Mouse (Mus musculus): ENCODE results near the gene Igf2. TPM values are rescaled to one million over a fixed set of nuclear protein-coding genes. Genes with fewer than 3 reads are reported as not detected.

The Igf2 gene
- total and polyA plus RNA-seq, 3 experiments, result not detected

GRCm38 (mm10) chr7:142622180-142622579 lies 44.4 kb downstream of the Igf2 start (continued):
- TF ChIP-seq JUND (IDR thresholded peaks at IDR 0.05; ENCODE audit: low read depth, low read length) (no peak), NRF1 (IDR thresholded peaks at IDR 0.05; ENCODE audit: insufficient read depth, low read depth, low read length, poor library complexity, severe bottlenecking) (no peak), ZKSCAN1 (IDR thresholded peaks at IDR 0.05; ENCODE audit: low read depth, low read length) (no peak)

GRCm38 (mm10) chr7:142613077-142613476 lies 53.5 kb downstream of the Igf2 start:
- Histone ChIP-seq H3K4me1 (ENCODE audit: control insufficient read depth in 1 of 2, insufficient read depth in 2 of 2, low read length in 2 of 2) (peaks cover 2 to 9% of the 10 kb centered on the region in 2 experiments; a peak in 2 of 4 replicates), H3K9ac (ENCODE audit: control insufficient read depth, low read depth, low read length, poor library complexity, severe bottlenecking) (no peak overlapping the region), H3K27me3 (ENCODE audit: control insufficient read depth in 1 of 2, insufficient read depth in 2 of 2, low read length in 2 of 2) (no peaks in the 10 kb centered on the region)

GRCm38 (mm10) chr7:142610627-142611406 lies 55.8 kb downstream of the Igf2 start:
- H3K9ac ChIP-seq (ENCODE audit: control insufficient read depth, low read depth, low read length, poor library complexity, severe bottlenecking), result peak overlapping the region; percentile 31
- H3K79me2 ChIP-seq (ENCODE audit: control insufficient read depth, insufficient read depth, low read length, poor library complexity), result no peaks in the 10 kb centered on the region
- no peak for TF ChIP-seq HCFC1 (IDR thresholded peaks at IDR 0.05; ENCODE audit: low read depth, low read length)
- TF ChIP-seq USF2 (IDR thresholded peaks at IDR 0.05; ENCODE audit: borderline replicate concordance in 1 of 2, insufficient read depth in 1 of 2, low read depth in 1 of 2, low read length in 2 of 2), result no peak
- no peak for TF ChIP-seq TBP (IDR thresholded peaks at IDR 0.05; ENCODE audit: low read depth, low read length)
- peak; percentile 65 for TF ChIP-seq RAD21 (IDR thresholded peaks at IDR 0.05; ENCODE audit: low read depth, low read length)
- TF ChIP-seq MYC (IDR thresholded peaks at IDR 0.05; ENCODE audit: low read depth, low read length), result no peak
- TF ChIP-seq ETS1 (IDR thresholded peaks at IDR 0.05; ENCODE audit: low read depth, low read length), result 0 out of 2 replicates have a peak, but pooled peaks have one; percentile 31
- no peak for TF ChIP-seq GABPA (IDR thresholded peaks at IDR 0.05; ENCODE audit: low read depth, low read length)
- peak; percentile 54 for TF ChIP-seq SMC3 (IDR thresholded peaks at IDR 0.05; ENCODE audit: low read depth, low read length)
- TF ChIP-seq TCF12 (IDR thresholded peaks at IDR 0.05; ENCODE audit: low read depth, low read length), result peak; percentile 29; the same call in 1 of the 2 replicates
- TF ChIP-seq POLR2A (IDR thresholded peaks at IDR 0.05; ENCODE audit: control insufficient read depth in 1 of 2, insufficient read depth in 1 of 2, low read depth in 1 of 2, low read length in 2 of 2, poor library complexity in 1 of 2), result peak in 1 of 2 experiments; percentile 32; a peak in 1 of 4 replicates
- peak; percentile 56 to 69 (median 59) for TF ChIP-seq CTCF (IDR thresholded peaks at IDR 0.05 in 2 of 3, conservative IDR thresholded peaks at IDR 0.05 in 1 of 3; ENCODE audit: control insufficient read depth in 1 of 3, insufficient read depth in 1 of 3, low read depth in 2 of 3, low read length in 3 of 3, poor library complexity in 1 of 3, severe bottlenecking in 1 of 3)
- no peak for TF ChIP-seq CHD1 (IDR thresholded peaks at IDR 0.05; ENCODE audit: low read depth, low read length)
- TF ChIP-seq NRF1 (IDR thresholded peaks at IDR 0.05; ENCODE audit: insufficient read depth, low read depth, low read length, poor library complexity, severe bottlenecking), result no peak
- peak; percentile 30; the same call in 1 of the 2 replicates for TF ChIP-seq GATA1 (IDR thresholded peaks at IDR 0.05; ENCODE audit: low read depth, low read length)
- peak; percentile 49 for TF ChIP-seq ZC3H11A (IDR thresholded peaks at IDR 0.05; ENCODE audit: low read depth, low read length)
- H3K27ac ChIP-seq (ENCODE audit: control insufficient read depth, low read depth, low read length), result no peak overlapping the region
- no peaks in the 10 kb centered on the region for H3K36me3 ChIP-seq (ENCODE audit: control insufficient read depth in 1 of 2, insufficient read depth in 2 of 2, low read length in 2 of 2)
- peak; percentile 88 for DNase-seq (ENCODE audit: low read depth, low spot score)
- H3K27me3 ChIP-seq (ENCODE audit: control insufficient read depth in 1 of 2, insufficient read depth in 2 of 2, low read length in 2 of 2), result no peaks in the 10 kb centered on the region
- peaks cover 2 to 9% of the 10 kb centered on the region in 2 experiments; a peak in 2 of 4 replicates for H3K4me1 ChIP-seq (ENCODE audit: control insufficient read depth in 1 of 2, insufficient read depth in 2 of 2, low read length in 2 of 2)
- no peaks in the 10 kb centered on the region for H3K9me3 ChIP-seq (replicated peaks; ENCODE audit: insufficient read depth, low read length)
- H3K4me3 ChIP-seq (ENCODE audit: control insufficient read depth in 1 of 2, insufficient read depth in 1 of 2, low read depth in 2 of 2, low read length in 2 of 2), result 0 out of 4 replicates have a peak overlapping the region, but pooled peaks of 1 of the 2 experiments have one; percentile 31

More at GRCm38 (mm10) chr7:142613077-142613476, 53.5 kb downstream of the Igf2 start:
- Histone ChIP-seq H3K36me3 (ENCODE audit: control insufficient read depth in 1 of 2, insufficient read depth in 2 of 2, low read length in 2 of 2) (no peaks in the 10 kb centered on the region), H3K4me3 (ENCODE audit: control insufficient read depth in 1 of 2, insufficient read depth in 1 of 2, low read depth in 2 of 2, low read length in 2 of 2) (no peak overlapping the region), H3K79me2 (ENCODE audit: control insufficient read depth, insufficient read depth, low read length, poor library complexity) (no peaks in the 10 kb centered on the region), H3K27ac (ENCODE audit: control insufficient read depth, low read depth, low read length) (no peak overlapping the region), H3K9me3 (replicated peaks; ENCODE audit: insufficient read depth, low read length) (no peaks in the 10 kb centered on the region)
- TF ChIP-seq CHD1 (IDR thresholded peaks at IDR 0.05; ENCODE audit: low read depth, low read length), result no peak
- no peak for TF ChIP-seq ZMIZ1 (IDR thresholded peaks at IDR 0.05; ENCODE audit: low read depth, low read length)
- TF ChIP-seq NELFE (IDR thresholded peaks at IDR 0.05; ENCODE audit: low read depth, low read length), result no peak
- no peak for TF ChIP-seq TAL1 (IDR thresholded peaks at IDR 0.05; ENCODE audit: low read length)
- TF ChIP-seq USF1 (IDR thresholded peaks at IDR 0.05; ENCODE audit: low read depth, low read length), result no peak
- no peak for TF ChIP-seq SMC3 (IDR thresholded peaks at IDR 0.05; ENCODE audit: low read depth, low read length)
- TF ChIP-seq ZKSCAN1 (IDR thresholded peaks at IDR 0.05; ENCODE audit: low read depth, low read length), result no peak
- no peak for TF ChIP-seq HCFC1 (IDR thresholded peaks at IDR 0.05; ENCODE audit: low read depth, low read length)
- TF ChIP-seq USF2 (IDR thresholded peaks at IDR 0.05; ENCODE audit: borderline replicate concordance in 1 of 2, insufficient read depth in 1 of 2, low read depth in 1 of 2, low read length in 2 of 2), result no peak
- no peak for TF ChIP-seq ELF1 (IDR thresholded peaks at IDR 0.05; ENCODE audit: low read depth, low read length)
- no peak for TF ChIP-seq MAX (IDR thresholded peaks at IDR 0.05; ENCODE audit: low read length)
- no peak for TF ChIP-seq ZNF384 (IDR thresholded peaks at IDR 0.05; ENCODE audit: low read depth, low read length)
- TF ChIP-seq ZC3H11A (IDR thresholded peaks at IDR 0.05; ENCODE audit: low read depth, low read length), result no peak
- TF ChIP-seq CTCF (IDR thresholded peaks at IDR 0.05 in 2 of 3, conservative IDR thresholded peaks at IDR 0.05 in 1 of 3; ENCODE audit: control insufficient read depth in 1 of 3, insufficient read depth in 1 of 3, low read depth in 2 of 3, low read length in 3 of 3, poor library complexity in 1 of 3, severe bottlenecking in 1 of 3), result no peak
- no peak for TF ChIP-seq TBP (IDR thresholded peaks at IDR 0.05; ENCODE audit: low read depth, low read length)
- DNase-seq (ENCODE audit: low read depth, low spot score), result no peak
